ENCODE assay signal across 28 mouse cellular contexts in the genomic region with DNA sequence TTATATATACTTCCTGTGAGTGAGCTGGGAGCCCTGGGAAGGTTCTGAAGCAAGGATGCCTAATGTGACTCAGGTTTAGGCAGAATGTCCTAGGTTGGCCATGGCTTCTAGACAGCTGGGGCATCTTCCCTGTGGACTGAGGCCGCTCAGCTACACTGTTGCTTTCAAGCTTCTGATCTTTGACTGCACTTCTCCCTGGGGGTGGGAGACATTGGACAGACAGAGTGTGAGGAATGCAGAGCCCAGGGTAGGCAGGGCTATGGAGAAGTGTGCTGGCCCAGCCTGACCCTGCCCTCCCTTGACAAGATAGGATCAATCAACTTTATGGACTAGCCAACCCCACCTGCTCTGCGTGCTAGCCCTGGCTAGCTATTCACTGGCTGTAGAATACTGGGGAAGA. TPM values are rescaled to one million over a fixed set of nuclear protein-coding genes. Genes with fewer than 3 reads are reported as not detected.
DNase-seq lines count a peak whose midpoint lies in the region; ATAC-seq and TF ChIP-seq lines count a peak whose summit lies in the region.
"Had no signal": no experiment of that assay in that cellular context is flagged by ENCODE, and none has a peak within 500 bp of the region (broad histone marks: within the 10 kb centered on the region; RNA-seq: fewer than 3 reads in every experiment).

No protein-coding gene starts in this region.

- peaks cover 32% of the 10 kb centered on the region for H3K27me3 ChIP-seq in kidney, embryonic 15.5 days
- H3K27me3 ChIP-seq in midbrain, embryonic 13.5 days = peaks cover 36% of the 10 kb centered on the region
- 0 out of 2 replicates have a peak, but pooled peaks cover 4% of the 10 kb centered on the region for H3K27me3 ChIP-seq in midbrain, postnatal 0 days (ENCODE audit: insufficient read depth, low read length)

- no peak overlapping the region for H3K4me3 ChIP-seq in kidney, embryonic 15.5 days (replicated peaks)
- H3K4me3 ChIP-seq in midbrain, embryonic 13.5 days (replicated peaks) = no peak overlapping the region; the same call in 1 of the 2 replicates
- H3K4me3 ChIP-seq in midbrain, postnatal 0 days (ENCODE audit: low read depth, low read length) = no peak overlapping the region

- 36% methylated on average over 2 of the region's 2 CpGs for WGBS in kidney, embryonic 15.5 days
- 53% methylated on average over 2 of the region's 2 CpGs for WGBS in midbrain, embryonic 13.5 days
- 63% methylated on average over 2 of the region's 2 CpGs for WGBS in midbrain, postnatal 0 days

- DNase-seq in gastrocnemius, postnatal 25 days = peak; percentile 5
- no peak for DNase-seq in gastrocnemius, adult 18-20 months (ENCODE audit: low spot score)
- DNase-seq in kidney, adult 9 months = peak; percentile 55
- DNase-seq in midbrain, postnatal 0 days (ENCODE audit: low spot score) = no peak
- DNase-seq: adrenal gland, adult 2 months; adrenal gland, postnatal 36 days; B cell, adult 2 months; gastrocnemius, postnatal 14 days; heart, postnatal 36 days; layer of hippocampus, postnatal 36 days; left cerebral cortex, postnatal 4 days; liver, embryonic 13.5 days; lung, adult 2 months; lung, postnatal 10 days; right cerebral cortex, postnatal 4 days; thymus, adult 18-20 months; thymus, postnatal 25 days had no signal

- no peaks in the 10 kb centered on the region for H3K36me3 ChIP-seq in kidney, embryonic 15.5 days
- no peaks in the 10 kb centered on the region for H3K36me3 ChIP-seq in midbrain, embryonic 13.5 days
- H3K36me3 ChIP-seq in midbrain, postnatal 0 days (ENCODE audit: insufficient read depth, low read length) = no peaks in the 10 kb centered on the region
- H3K36me3 ChIP-seq: liver, embryonic 13.5 days; midbrain, embryonic 15.5 days; neural tube, embryonic 12.5 days had no signal

- no peak overlapping the region for H3K27ac ChIP-seq in kidney, embryonic 15.5 days
- H3K27ac ChIP-seq in midbrain, embryonic 13.5 days = no peak overlapping the region
- H3K27ac ChIP-seq in midbrain, postnatal 0 days (ENCODE audit: low read depth, low read length) = no peak overlapping the region
- H3K27ac ChIP-seq: hindbrain, embryonic 14.5 days; liver, embryonic 13.5 days; macrophage; midbrain, embryonic 15.5 days; neural tube, embryonic 12.5 days; stomach, postnatal 0 days had no signal

- no peak overlapping the region for H3K4me2 ChIP-seq in kidney, embryonic 15.5 days
- H3K4me2 ChIP-seq in midbrain, embryonic 13.5 days (replicated peaks) = 0 out of 2 replicates have a peak overlapping the region, but pooled peaks have one; percentile 100
- no peak overlapping the region for H3K4me2 ChIP-seq in midbrain, postnatal 0 days (ENCODE audit: low read depth, low read length, poor library complexity, severe bottlenecking)

- no peak for ATAC-seq in kidney, embryonic 15.5 days (replicated peaks; ENCODE audit: low FRiP score)
- no peak for ATAC-seq in midbrain, embryonic 13.5 days
- no peak for ATAC-seq in midbrain, postnatal 0 days (ENCODE audit: low FRiP score)
- no peak for ATAC-seq in megakaryocyte progenitor cell, adult 5-6 weeks (replicated peaks; ENCODE audit: poor library complexity)
- ATAC-seq: activated CD4-positive, CD25-positive, alpha-beta regulatory T cell, adult 4 months had no signal

- no peak for TF ChIP-seq CTCF in midbrain, postnatal 0 days (IDR thresholded peaks at IDR 0.05)

- no peaks in the 10 kb centered on the region for H3K9me3 ChIP-seq in kidney, embryonic 15.5 days (replicated peaks)
- H3K9me3 ChIP-seq in midbrain, embryonic 13.5 days = no peaks in the 10 kb centered on the region
- H3K9me3 ChIP-seq in midbrain, postnatal 0 days (ENCODE audit: low read length) = no peaks in the 10 kb centered on the region
- H3K9me3 ChIP-seq: liver, embryonic 13.5 days; midbrain, embryonic 15.5 days; neural tube, embryonic 12.5 days had no signal

- peaks cover 24% of the 10 kb centered on the region for H3K4me1 ChIP-seq in kidney, embryonic 15.5 days
- H3K4me1 ChIP-seq in midbrain, embryonic 13.5 days (replicated peaks) = peaks cover 23% of the 10 kb centered on the region
- H3K4me1 ChIP-seq in midbrain, postnatal 0 days (ENCODE audit: insufficient read depth, low read length) = no peaks in the 10 kb centered on the region

- no peak overlapping the region for H3K9ac ChIP-seq in kidney, embryonic 15.5 days
- H3K9ac ChIP-seq in midbrain, embryonic 13.5 days (replicated peaks) = no peak overlapping the region
- H3K9ac ChIP-seq in midbrain, postnatal 0 days (replicated peaks; ENCODE audit: low read length, poor library complexity, severe bottlenecking) = no peak overlapping the region
- H3K9ac ChIP-seq: liver, embryonic 13.5 days; neural tube, embryonic 12.5 days had no signal

RNA-seq across cellular contexts. Expression of a gene that starts 1.2 kb away (rescaled TPM):
- total RNA-seq in gastrocnemius, postnatal 25 days (2021) = 10 to 100 TPM; 29.8 to 33.3 TPM
- 10 to 100 TPM; 33.8 to 73.0 TPM for total RNA-seq in gastrocnemius, adult 18-20 months (2021)
- 11.7 and 12.6 TPM in 2 replicates for polyA plus RNA-seq in kidney, embryonic 15.5 days (2015; fragmentation: Nextera tagmentation; extraction: Ambion mirVana)
- polyA plus RNA-seq in midbrain, embryonic 13.5 days (2015; fragmentation: Nextera tagmentation; extraction: Ambion mirVana) = 8.7 and 9.0 TPM in 2 replicates
- total RNA-seq in midbrain, postnatal 0 days (2014; rRNA removed) = 34.2 and 35.1 TPM in 2 replicates
- 20.6 and 22.3 TPM in 2 replicates for polyA plus RNA-seq in midbrain, postnatal 0 days (2015; fragmentation: Nextera tagmentation; extraction: Ambion mirVana)
- 0.22 TPM in 1 of 2 replicates, not detected in the other for total RNA-seq in megakaryocyte progenitor cell, adult 5-6 weeks (2015)
- not detected in 2 replicates for total RNA-seq in megakaryocyte progenitor cell, adult 5-6 weeks (2017)
- polyA plus RNA-seq: activated CD4-positive, CD25-positive, alpha-beta regulatory T cell, adult 4 months had no signal

RNA-seq across cellular contexts. Expression of a gene that starts 25.0 kb away (rescaled TPM):
- 1 to 10 TPM; 5.0 to 7.6 TPM for total RNA-seq in gastrocnemius, postnatal 25 days (2021)
- 1 to 10 TPM; 3.5 to 4.2 TPM for total RNA-seq in gastrocnemius, adult 18-20 months (2021)
- 11.2 and 13.8 TPM in 2 replicates for polyA plus RNA-seq in kidney, embryonic 15.5 days (2015; fragmentation: Nextera tagmentation; extraction: Ambion mirVana)
- polyA plus RNA-seq in midbrain, embryonic 13.5 days (2015; fragmentation: Nextera tagmentation; extraction: Ambion mirVana) = 28.3 and 30.8 TPM in 2 replicates
- 111 and 125 TPM in 2 replicates for total RNA-seq in midbrain, postnatal 0 days (2014; rRNA removed)
- polyA plus RNA-seq in midbrain, postnatal 0 days (2015; fragmentation: Nextera tagmentation; extraction: Ambion mirVana) = 83.8 and 101 TPM in 2 replicates
- total RNA-seq in megakaryocyte progenitor cell, adult 5-6 weeks (2015) = 1.1 TPM in 2 replicates
- 2.0 and 2.4 TPM in 2 replicates for total RNA-seq in megakaryocyte progenitor cell, adult 5-6 weeks (2017)

RNA-seq across cellular contexts. Expression of a gene that starts 32.6 kb away (rescaled TPM):
- 1 to 10 TPM; 1.0 to 1.1 TPM for total RNA-seq in gastrocnemius, postnatal 25 days (2021)
- under 1 TPM in 1 of 2 experiments, not detected in 1; 0.12 TPM for total RNA-seq in gastrocnemius, adult 18-20 months (2021)
- polyA plus RNA-seq in kidney, embryonic 15.5 days (2015; fragmentation: Nextera tagmentation; extraction: Ambion mirVana) = 0.30 and 0.58 TPM in 2 replicates
- polyA plus RNA-seq in midbrain, embryonic 13.5 days (2015; fragmentation: Nextera tagmentation; extraction: Ambion mirVana) = 6.7 and 8.4 TPM in 2 replicates
- total RNA-seq in midbrain, postnatal 0 days (2014; rRNA removed) = 3.5 and 22.7 TPM in 2 replicates
- 7.9 TPM in 2 replicates for polyA plus RNA-seq in midbrain, postnatal 0 days (2015; fragmentation: Nextera tagmentation; extraction: Ambion mirVana)
- total RNA-seq in megakaryocyte progenitor cell, adult 5-6 weeks (2015) = not detected in 2 replicates
- total RNA-seq in megakaryocyte progenitor cell, adult 5-6 weeks (2017) = not detected in 2 replicates
- polyA plus RNA-seq: heart, embryonic 11.5 days; liver, embryonic 13.5 days; macrophage; spleen, adult 2 months had no signal

Comparison
In these comparisons a context has a peak if more than half of its experiments do, and no peak if none do; other contexts are left out.
1. DNase-seq: peak in gastrocnemius, postnatal 25 days (single experiment) and kidney, adult 9 months (single experiment); none in gastrocnemius, adult 18-20 months (single experiment) and midbrain, postnatal 0 days (single experiment).
2. RNA of a gene that starts 1.2 kb away (total RNA-seq): 33.8 to 73.0 TPM in gastrocnemius, adult 18-20 months, 34.2 to 35.1 TPM in midbrain, postnatal 0 days and 29.8 to 33.3 TPM in gastrocnemius, postnatal 25 days; 0.22 TPM in megakaryocyte progenitor cell, adult 5-6 weeks; every median in the first group is over 10 times any median in the second.
3. RNA of a gene that starts 25.0 kb away (total RNA-seq): 111 to 125 TPM in midbrain, postnatal 0 days; 5.0 to 7.6 TPM in gastrocnemius, postnatal 25 days, 3.5 to 4.2 TPM in gastrocnemius, adult 18-20 months and 1.1 to 2.4 TPM in megakaryocyte progenitor cell, adult 5-6 weeks; every median in the first group is over 10 times any median in the second.